In the genomic region with DNA sequence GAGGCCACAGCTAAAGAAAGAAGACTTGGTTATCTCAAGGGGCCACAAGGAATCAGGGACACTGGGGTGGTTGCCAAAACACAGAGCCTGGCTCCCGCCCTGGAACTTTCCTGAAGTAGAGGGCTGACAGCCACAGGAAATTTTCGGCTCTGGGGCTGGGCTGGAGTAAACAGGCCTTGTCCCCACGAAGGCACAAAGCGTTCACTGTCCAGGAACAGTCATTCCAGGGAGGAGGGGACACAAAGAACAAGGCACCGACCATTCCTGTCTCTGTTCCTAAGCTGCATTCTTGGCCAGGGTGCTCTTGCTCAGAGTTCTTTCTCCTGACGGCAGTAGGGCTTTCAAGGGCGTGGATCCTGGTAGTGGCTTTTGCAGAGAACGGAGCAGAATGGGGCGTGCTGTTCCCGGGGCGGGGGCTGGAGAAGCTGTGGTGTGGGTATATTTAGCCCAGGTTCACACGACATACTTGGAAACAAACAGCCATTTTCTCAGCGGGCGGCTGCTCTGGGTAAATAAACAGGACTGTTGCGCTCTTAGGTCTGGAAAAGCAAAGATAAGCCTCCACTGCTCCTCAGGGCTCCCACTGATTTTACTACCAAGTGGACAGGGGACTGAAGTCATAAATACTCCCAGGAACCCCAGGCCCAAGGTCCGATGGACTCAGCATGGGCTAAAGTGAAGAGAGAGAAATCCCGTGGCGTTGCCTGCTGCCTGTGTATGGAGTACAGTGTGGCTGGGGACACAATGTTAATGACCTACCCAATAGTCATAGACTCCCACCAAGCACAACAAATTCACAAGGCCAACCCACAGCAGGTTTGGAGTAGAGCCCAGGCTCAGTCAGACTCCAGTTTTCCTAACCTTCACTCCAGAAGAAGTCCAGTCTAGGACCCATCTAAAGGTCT, we compare ENCODE assay signal across 8 mouse cellular contexts. TPM values are rescaled to one million over a fixed set of nuclear protein-coding genes. Genes with fewer than 3 reads are reported as not detected.
DNase-seq lines count a peak whose midpoint lies in the region; ATAC-seq and TF ChIP-seq lines count a peak whose summit lies in the region.

No protein-coding gene starts in this region.

- no peaks in the 10 kb centered on the region; the same call in 1 of the 2 replicates for H3K27me3 ChIP-seq in G1E (ENCODE audit: insufficient read depth, low read length)
- H3K27me3 ChIP-seq in hindbrain, postnatal 0 days (ENCODE audit: insufficient read depth, low read length), result no peaks in the 10 kb centered on the region
- no peaks in the 10 kb centered on the region for H3K27me3 ChIP-seq in stomach, embryonic 14.5 days (ENCODE audit: control insufficient read depth, insufficient read depth, low read length)

- no peak overlapping the region for H3K4me2 ChIP-seq in hindbrain, postnatal 0 days (ENCODE audit: low read depth, low read length)
- H3K4me2 ChIP-seq in stomach, embryonic 14.5 days (replicated peaks; ENCODE audit: low read depth, low read length), result no peak overlapping the region

- H3K36me3 ChIP-seq in G1E (replicated peaks), result peaks cover 47% of the 10 kb centered on the region
- peaks cover 4% of the 10 kb centered on the region for H3K36me3 ChIP-seq in hindbrain, postnatal 0 days (ENCODE audit: insufficient read depth, low read length)
- peaks cover 10% of the 10 kb centered on the region for H3K36me3 ChIP-seq in stomach, embryonic 14.5 days (ENCODE audit: control insufficient read depth, insufficient read depth, low read length)

- DNase-seq in G1E (ENCODE audit: low spot score), result no peak
- DNase-seq in gastrocnemius, adult 8-10 months (ENCODE audit: low spot score in 2 of 2), result peak; percentile 65 to 73
- peak; percentile 66 for DNase-seq in hindbrain, postnatal 0 days (ENCODE audit: low spot score)
- peak; percentile 84 to 87 for DNase-seq in left cerebral cortex, adult 18-20 months (ENCODE audit: low spot score in 2 of 2)
- peak; percentile 92 for DNase-seq in lung, postnatal 10 days
- no peak for DNase-seq in embryo, embryonic 11 days

- WGBS in hindbrain, postnatal 0 days, result 54% methylated on average over 18 of the region's 18 CpGs
- WGBS in stomach, embryonic 14.5 days, result 42% methylated on average over 18 of the region's 18 CpGs

- H3K4me1 ChIP-seq in G1E (ENCODE audit: insufficient read depth, low read depth, low read length), result peaks cover 93% of the 10 kb centered on the region
- peaks cover 61% of the 10 kb centered on the region for H3K4me1 ChIP-seq in brown adipose tissue, adult 24 weeks (ENCODE audit: control insufficient read depth, insufficient read depth, insufficient read length, low read length)
- peaks cover 9% of the 10 kb centered on the region; the same call in 1 of the 2 replicates for H3K4me1 ChIP-seq in hindbrain, postnatal 0 days (ENCODE audit: insufficient read depth, low read length)
- peaks cover 24% of the 10 kb centered on the region for H3K4me1 ChIP-seq in stomach, embryonic 14.5 days (ENCODE audit: control insufficient read depth, insufficient read depth, low read length)

- H3K27ac ChIP-seq in brown adipose tissue, adult 24 weeks (replicated peaks; ENCODE audit: low read depth, low read length), result peak overlapping the region; percentile 98
- H3K27ac ChIP-seq in hindbrain, postnatal 0 days, result peak overlapping the region; percentile 81
- H3K27ac ChIP-seq in stomach, embryonic 14.5 days (ENCODE audit: low read length), result peak overlapping the region; percentile 71

- no peak for TF ChIP-seq CTCF in G1E (IDR thresholded peaks at IDR 0.05; ENCODE audit: low read depth, low read length)
- no peak for TF ChIP-seq CTCF in hindbrain, postnatal 0 days (IDR thresholded peaks at IDR 0.05; ENCODE audit: low read depth)

- H3K4me3 ChIP-seq in G1E (ENCODE audit: low read depth, low read length), result peak overlapping the region; percentile 53; the same call in 1 of the 2 replicates
- H3K4me3 ChIP-seq in brown adipose tissue, adult 24 weeks (ENCODE audit: insufficient read depth, low read depth, low read length), result peak overlapping the region; percentile 6; the same call in 1 of the 2 replicates
- H3K4me3 ChIP-seq in hindbrain, postnatal 0 days (ENCODE audit: low read length), result no peak overlapping the region
- H3K4me3 ChIP-seq in stomach, embryonic 14.5 days (ENCODE audit: low read depth, low read length), result no peak overlapping the region

- H3K9me3 ChIP-seq in G1E (replicated peaks), result no peaks in the 10 kb centered on the region
- no peaks in the 10 kb centered on the region for H3K9me3 ChIP-seq in hindbrain, postnatal 0 days (ENCODE audit: low read length)
- H3K9me3 ChIP-seq in stomach, embryonic 14.5 days (ENCODE audit: control insufficient read depth, low read depth, low read length), result no peaks in the 10 kb centered on the region

- H3K9ac ChIP-seq in hindbrain, postnatal 0 days (replicated peaks; ENCODE audit: low read length), result no peak overlapping the region
- H3K9ac ChIP-seq in stomach, embryonic 14.5 days (replicated peaks; ENCODE audit: low read depth, low read length), result no peak overlapping the region

- no peak for ATAC-seq in G1E (ENCODE audit: extremely low read depth, insufficient number of reproducible peaks, low FRiP score, poor library complexity, severe bottlenecking)
- peak; percentile 85 for ATAC-seq in hindbrain, postnatal 0 days
- 0 out of 2 replicates have a peak, but pooled peaks have one; percentile 10 for ATAC-seq in stomach, embryonic 14.5 days (ENCODE audit: insufficient number of reproducible peaks, insufficient read depth, low FRiP score, low read depth)

RNA-seq across cellular contexts. Expression of gene Cox4i2, which starts 31.7 kb away (rescaled TPM):
- total RNA-seq in G1E (2014; fragmentation: Nextera tagmentation) (not detected in 2 replicates), G1E (2017) (0.16 TPM in 1 of 2 replicates, not detected in the other)
- not detected in 2 replicates for polyA plus RNA-seq in G1E (2012)
- 6.3 and 8.7 TPM in 2 replicates for polyA plus RNA-seq in brown adipose tissue, adult 24 weeks (2012; ENCODE audit: insufficient read depth, insufficient read length, missing spikeins)
- 1 to 10 TPM; 1.4 to 3.1 (median 2.0) TPM for total RNA-seq in gastrocnemius, adult 8-10 months (2022)
- total RNA-seq in hindbrain, postnatal 0 days (2014; rRNA removed), result 2.1 and 7.1 TPM in 2 replicates
- 4.8 and 6.1 TPM in 2 replicates for polyA plus RNA-seq in hindbrain, postnatal 0 days (2015; fragmentation: Nextera tagmentation; extraction: Ambion mirVana)
- total RNA-seq in left cerebral cortex, adult 18-20 months (2021), result 1 to 10 TPM; 2.7 to 2.8 TPM
- polyA plus RNA-seq in stomach, embryonic 14.5 days (2014; fragmentation: Nextera tagmentation; extraction: Ambion mirVana), result 18.4 and 21.7 TPM in 2 replicates

RNA-seq across cellular contexts. Expression of gene Bcl2l1, which starts 45.8 kb away (rescaled TPM):
- total RNA-seq in G1E (2014; fragmentation: Nextera tagmentation) (35.2 and 79.6 TPM in 2 replicates), G1E (2017) (27.0 and 31.6 TPM in 2 replicates)
- 63.3 and 82.7 TPM in 2 replicates for polyA plus RNA-seq in G1E (2012)
- 22.5 and 23.5 TPM in 2 replicates for polyA plus RNA-seq in brown adipose tissue, adult 24 weeks (2012; ENCODE audit: insufficient read depth, insufficient read length, missing spikeins)
- 10 to 100 TPM in 3 of 4 experiments, 1 to 10 TPM in 1; 9.1 to 17.5 (median 15.4) TPM for total RNA-seq in gastrocnemius, adult 8-10 months (2022)
- total RNA-seq in hindbrain, postnatal 0 days (2014; rRNA removed), result 130 and 135 TPM in 2 replicates
- 110 and 123 TPM in 2 replicates for polyA plus RNA-seq in hindbrain, postnatal 0 days (2015; fragmentation: Nextera tagmentation; extraction: Ambion mirVana)
- total RNA-seq in left cerebral cortex, adult 18-20 months (2021), result 100 to 1,000 TPM; 124 to 130 TPM
- 79.4 and 82.4 TPM in 2 replicates for polyA plus RNA-seq in stomach, embryonic 14.5 days (2014; fragmentation: Nextera tagmentation; extraction: Ambion mirVana)

RNA-seq across cellular contexts. Expression of gene Id1, which starts 49.6 kb away (rescaled TPM):
- 20.8 and 21.7 TPM in 2 replicates for total RNA-seq in G1E (2014; fragmentation: Nextera tagmentation)
- 33.2 and 41.4 TPM in 2 replicates for total RNA-seq in G1E (2017)
- polyA plus RNA-seq in G1E (2012), result 110 TPM in 2 replicates
- polyA plus RNA-seq in brown adipose tissue, adult 24 weeks (2012; ENCODE audit: insufficient read depth, insufficient read length, missing spikeins), result 48.0 and 59.8 TPM in 2 replicates
- 10 to 100 TPM in 1 of 4 experiments, 1 to 10 TPM in 3; 6.7 to 16.6 (median 8.4) TPM for total RNA-seq in gastrocnemius, adult 8-10 months (2022)
- 142 and 198 TPM in 2 replicates for total RNA-seq in hindbrain, postnatal 0 days (2014; rRNA removed)
- 99.3 and 104 TPM in 2 replicates for polyA plus RNA-seq in hindbrain, postnatal 0 days (2015; fragmentation: Nextera tagmentation; extraction: Ambion mirVana)
- 10 to 100 TPM; 20.6 to 27.2 TPM for total RNA-seq in left cerebral cortex, adult 18-20 months (2021)
- polyA plus RNA-seq in stomach, embryonic 14.5 days (2014; fragmentation: Nextera tagmentation; extraction: Ambion mirVana), result 147 and 150 TPM in 2 replicates

Comparison
In these comparisons a context has a peak if more than half of its experiments do, and no peak if none do; other contexts are left out.
1. DNase-seq: peak in gastrocnemius, adult 8-10 months (2 of 2), hindbrain, postnatal 0 days (single experiment), left cerebral cortex, adult 18-20 months (2 of 2) and lung, postnatal 10 days (single experiment); none in G1E (single experiment) and embryo, embryonic 11 days (single experiment).
2. H3K4me3 ChIP-seq: peak in G1E (single experiment) and brown adipose tissue, adult 24 weeks (single experiment); none in hindbrain, postnatal 0 days (single experiment) and stomach, embryonic 14.5 days (single experiment).
3. Peak in every context shown above with its lines, with median percentiles within 50 percentile points of each other: H3K27ac ChIP-seq.